In the genomic region with DNA sequence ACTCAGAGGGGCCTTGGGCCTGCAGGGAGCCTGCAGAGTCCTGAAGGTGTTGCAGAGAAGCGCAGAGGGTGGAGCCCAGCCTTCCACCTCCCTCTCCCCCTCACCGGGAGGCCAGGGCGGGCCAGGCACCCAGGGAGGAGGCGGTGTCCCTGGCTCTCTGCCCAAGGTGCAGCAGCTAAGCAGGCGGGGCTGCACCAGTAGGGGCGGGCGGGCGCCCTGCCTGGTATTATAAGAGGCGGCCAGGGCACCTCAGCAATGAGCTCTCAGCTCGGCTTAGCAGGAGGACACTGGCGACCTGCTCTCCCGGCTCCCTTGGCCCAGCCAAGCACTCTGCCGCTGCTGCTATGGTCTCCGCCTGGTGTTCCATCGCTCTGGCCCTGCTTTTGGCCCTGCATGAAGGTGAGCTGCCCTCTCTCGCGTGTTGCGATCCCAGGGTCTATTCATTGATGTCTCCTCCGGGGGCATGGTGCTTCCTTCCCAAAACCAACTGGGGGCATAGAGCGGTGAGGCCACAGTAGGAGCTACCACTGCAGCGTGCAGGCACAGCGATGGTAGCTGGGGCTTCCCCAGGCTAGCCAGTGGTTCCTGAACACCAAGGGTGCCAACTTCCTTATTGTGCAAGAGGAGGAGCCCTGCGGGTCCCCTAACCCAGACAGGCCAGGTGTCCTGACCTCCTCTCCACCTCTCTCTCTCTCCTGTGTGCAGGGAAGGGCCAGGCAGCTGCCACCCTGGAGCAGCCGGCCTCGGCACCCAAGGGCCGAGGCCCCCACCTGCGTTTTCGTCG, we compare ENCODE assay signal across 8 mouse cellular contexts. TPM values are rescaled to one million over a fixed set of nuclear protein-coding genes. Genes with fewer than 3 reads are reported as not detected.
A peak's percentile ranks its signal among the peaks of the same experiment; 100 is the strongest.
DNase-seq lines count a peak whose midpoint lies in the region; ATAC-seq lines count a peak whose summit lies in the region.

A gene (plus strand): TSS at position 41 of the 784 bp plus-strand sequence.

- 0 out of 2 replicates have a peak within 1 kb of the TSS, but pooled peaks have one; percentile 9 for H3K9ac ChIP-seq in forebrain, embryonic 13.5 days
- H3K9ac ChIP-seq in heart, embryonic 16.5 days (ENCODE audit: low read length), result peak within 1 kb of the TSS; percentile 43

- no peaks in the 10 kb centered on the region for H3K9me3 ChIP-seq in forebrain, embryonic 13.5 days (replicated peaks)
- H3K9me3 ChIP-seq in forebrain, embryonic 10.5 days, result no peaks in the 10 kb centered on the region
- no peaks in the 10 kb centered on the region for H3K9me3 ChIP-seq in heart, embryonic 16.5 days (replicated peaks; ENCODE audit: control insufficient read depth, low read length)

- peak; percentile 36; the same call in 1 of the 2 replicates for ATAC-seq in forebrain, embryonic 13.5 days
- ATAC-seq in heart, embryonic 16.5 days (replicated peaks; ENCODE audit: extremely low read depth, insufficient read depth, low FRiP score), result peak; percentile 85

- no peaks in the 10 kb centered on the region for H3K27me3 ChIP-seq in forebrain, embryonic 13.5 days
- peaks cover 34% of the 10 kb centered on the region for H3K27me3 ChIP-seq in forebrain, embryonic 10.5 days (ENCODE audit: poor library complexity, severe bottlenecking)
- H3K27me3 ChIP-seq in heart, embryonic 16.5 days (ENCODE audit: control insufficient read depth, insufficient read depth, low read length), result no peaks in the 10 kb centered on the region

- no peak within 1 kb of the TSS for H3K27ac ChIP-seq in forebrain, embryonic 13.5 days
- H3K27ac ChIP-seq in forebrain, embryonic 10.5 days, result no peak within 1 kb of the TSS
- H3K27ac ChIP-seq in heart, embryonic 16.5 days (ENCODE audit: low read length), result 0 out of 2 replicates have a peak within 1 kb of the TSS, but pooled peaks have one; percentile 36

- H3K4me2 ChIP-seq in forebrain, embryonic 13.5 days, result peak within 1 kb of the TSS; percentile 35; the same call in 1 of the 2 replicates
- H3K4me2 ChIP-seq in heart, embryonic 16.5 days (ENCODE audit: low read depth, low read length), result peak within 1 kb of the TSS; percentile 53

- no peak within 1 kb of the TSS for H3K4me3 ChIP-seq in forebrain, embryonic 13.5 days
- H3K4me3 ChIP-seq in forebrain, embryonic 10.5 days, result no peak within 1 kb of the TSS
- no peak within 1 kb of the TSS; the same call in 1 of the 2 replicates for H3K4me3 ChIP-seq in heart, embryonic 16.5 days (ENCODE audit: low read length)

- no peaks in the 10 kb centered on the region for H3K36me3 ChIP-seq in forebrain, embryonic 13.5 days (ENCODE audit: poor library complexity, severe bottlenecking)
- H3K36me3 ChIP-seq in forebrain, embryonic 10.5 days (replicated peaks), result no peaks in the 10 kb centered on the region
- H3K36me3 ChIP-seq in heart, embryonic 16.5 days (ENCODE audit: control insufficient read depth, insufficient read depth), result no peaks in the 10 kb centered on the region

- no peak for DNase-seq in forebrain, embryonic 10.5 days (ENCODE audit: extremely low spot score, low spot score)
- peak; percentile 87 for DNase-seq in adrenal gland, postnatal 25 days
- no peak for DNase-seq in large intestine, adult 2 months (ENCODE audit: low read depth, low spot score)
- peak; percentile 74 for DNase-seq in ovary, postnatal 14 days (ENCODE audit: low spot score)
- DNase-seq in yolk sac, embryonic 10.5 days (ENCODE audit: low spot score), result no peak
- DNase-seq in cerebellum, adult 11-12 months, result no peak

- H3K4me1 ChIP-seq in forebrain, embryonic 13.5 days, result peaks cover 43% of the 10 kb centered on the region
- peaks cover 21% of the 10 kb centered on the region for H3K4me1 ChIP-seq in forebrain, embryonic 10.5 days
- H3K4me1 ChIP-seq in heart, embryonic 16.5 days (ENCODE audit: control insufficient read depth, insufficient read depth, low read length), result peaks cover 29% of the 10 kb centered on the region

- 41% methylated on average over 26 of the region's 29 CpGs for WGBS in forebrain, embryonic 13.5 days
- 44% methylated on average over 26 of the region's 29 CpGs for WGBS in forebrain, embryonic 10.5 days
- WGBS in heart, embryonic 16.5 days, result 34% methylated on average over 29 of the region's 29 CpGs
- 22% methylated on average over 29 of the region's 29 CpGs for WGBS in large intestine, adult 2 months

RNA-seq across cellular contexts. Expression of the gene that starts here (rescaled TPM):
- 0.18 and 0.31 TPM in 2 replicates for polyA plus RNA-seq in forebrain, embryonic 13.5 days (2015; fragmentation: Nextera tagmentation; extraction: Ambion mirVana)
- polyA plus RNA-seq in forebrain, embryonic 10.5 days (2016; fragmentation: Nextera tagmentation; extraction: Ambion mirVana), result not detected in 2 replicates
- total RNA-seq in adrenal gland, postnatal 25 days (2021), result not detected in 2 replicates
- polyA plus RNA-seq in heart, embryonic 16.5 days (2015; fragmentation: Nextera tagmentation; extraction: Ambion mirVana), result 0.42 and 0.47 TPM in 2 replicates
- 32.1 and 36.8 TPM in 2 replicates for polyA plus RNA-seq in large intestine, adult 2 months (2012; rRNA removed)

Comparison
In these comparisons a context has a peak if more than half of its experiments do, and no peak if none do; other contexts are left out.
1. RNA of the gene that starts here (polyA plus RNA-seq): 32.1 to 36.8 TPM in large intestine, adult 2 months; 0.42 to 0.47 TPM in heart, embryonic 16.5 days, 0.18 to 0.31 TPM in forebrain, embryonic 13.5 days and not detected in forebrain, embryonic 10.5 days; every median in the first group is over 10 times any median in the second.
2. Peak in ATAC-seq, H3K9ac ChIP-seq and H3K4me2 ChIP-seq in forebrain, embryonic 13.5 days; RNA of the gene not detected or under 1 TPM.
3. Peak in DNase-seq in adrenal gland, postnatal 25 days; RNA of the gene not detected or under 1 TPM.
4. Peak in ATAC-seq, H3K27ac ChIP-seq, H3K9ac ChIP-seq and H3K4me2 ChIP-seq in heart, embryonic 16.5 days; RNA of the gene not detected or under 1 TPM.